17 mouse cellular contexts compared by ENCODE assay signal in genomic region chr13:32212125-32212524, GRCm38 (mm10).
"Had no signal": no experiment of that assay in that cellular context is flagged by ENCODE, and none has a peak within 500 bp of the region (broad histone marks: within the 10 kb centered on the region; RNA-seq: fewer than 3 reads in every experiment).

No protein-coding gene starts in this region.

- H3K4me3 ChIP-seq: lung, embryonic 15.5 days; megakaryocyte, embryonic 14.5 days; midbrain, embryonic 13.5 days; midbrain, embryonic 15.5 days; neural tube, embryonic 12.5 days; stomach, embryonic 15.5 days had no signal

- H3K36me3 ChIP-seq: lung, embryonic 15.5 days; midbrain, embryonic 13.5 days; midbrain, embryonic 15.5 days; neural tube, embryonic 12.5 days; stomach, embryonic 15.5 days had no signal

- DNase-seq: liver, postnatal 0 days; lung, adult 2 months; lung, postnatal 14 days; lung, postnatal 36 days; right cerebral cortex, postnatal 14 days; thymus, adult 2 months; thymus, postnatal 25 days; thymus, postnatal 4 days had no signal

- H3K27ac ChIP-seq: lung, embryonic 15.5 days; macrophage; midbrain, embryonic 13.5 days; midbrain, embryonic 15.5 days; neural tube, embryonic 12.5 days; stomach, embryonic 15.5 days; stomach, postnatal 0 days had no signal

- ATAC-seq: liver, postnatal 0 days; lung, postnatal 0 days; midbrain, embryonic 13.5 days; midbrain, embryonic 15.5 days had no signal

- H3K27me3 ChIP-seq: megakaryocyte, embryonic 14.5 days; midbrain, embryonic 13.5 days; midbrain, embryonic 15.5 days; neural tube, embryonic 12.5 days; stomach, embryonic 15.5 days had no signal

- H3K4me1 ChIP-seq: lung, embryonic 15.5 days; midbrain, embryonic 13.5 days; midbrain, embryonic 15.5 days; neural tube, embryonic 12.5 days; stomach, embryonic 15.5 days had no signal

- H3K9ac ChIP-seq: liver, postnatal 0 days; lung, embryonic 15.5 days; midbrain, embryonic 13.5 days; midbrain, embryonic 15.5 days; neural tube, embryonic 12.5 days; stomach, embryonic 15.5 days had no signal
